Mouse (Mus musculus) MEL (cell line): ENCODE measurements around the gene Itk.

Experiments
- CHD2 ChIP-seq: IDR thresholded peaks from 2 replicates; pipeline ENCODE4 v1.6.1; 2011; ENCODE audit warnings: low read length, improper control_type of control experiment
- CTCF ChIP-seq, 3 experiments: IDR thresholded peaks in 2 of 3; conservative IDR thresholded peaks in 1 of 3; 2 replicates each; pipeline ENCODE4 v1.5.1; 2011 to 2012; ENCODE audit warnings: low read length in 3 of 3, low read depth in 2 of 3, mild to moderate bottlenecking in 2 of 3, improper control_type of control experiment in 1 of 3, inconsistent platforms in 1 of 3, mixed read lengths in 1 of 3, moderate library complexity in 1 of 3; ENCODE audit not compliant: control insufficient read depth in 1 of 3, insufficient read depth in 1 of 3, poor library complexity in 1 of 3, severe bottlenecking in 1 of 3
- JUND ChIP-seq: IDR thresholded peaks from 2 replicates; pipeline ENCODE4 v1.6.1; 2011; ENCODE audit warnings: low read depth, mild to moderate bottlenecking, improper control_type of control experiment, low read length
- MAFK ChIP-seq: IDR thresholded peaks from 2 replicates; pipeline ENCODE4 v1.6.1; 2011; ENCODE audit warnings: low read depth, mild to moderate bottlenecking, low read length, improper control_type of control experiment, borderline replicate concordance
- MEF2A ChIP-seq: IDR thresholded peaks from 2 replicates; pipeline ENCODE4 v1.6.1; 2014; ENCODE audit warnings: low read depth, mild to moderate bottlenecking, inconsistent platforms, low read length, improper control_type of control experiment; ENCODE audit not compliant: poor library complexity, insufficient replicate concordance, severe bottlenecking; ENCODE audit errors: extremely low read depth
- NELFE ChIP-seq: IDR thresholded peaks from 2 replicates; pipeline ENCODE4 v1.6.1; 2011; ENCODE audit warnings: low read depth, low read length, improper control_type of control experiment
- NRF1 ChIP-seq: IDR thresholded peaks from 2 replicates; pipeline ENCODE4 v1.6.1; 2014; ENCODE audit warnings: low read depth, mild to moderate bottlenecking, inconsistent platforms, low read length, improper control_type of control experiment, moderate library complexity; ENCODE audit not compliant: poor library complexity, insufficient read depth, severe bottlenecking
- POLR2A ChIP-seq, 2 experiments: IDR thresholded peaks; 2 replicates each; pipeline ENCODE4 v1.6.1; 2011 to 2012; ENCODE audit warnings: low read length in 2 of 2, mild to moderate bottlenecking in 2 of 2, control low read depth in 1 of 2, improper control_type of control experiment in 1 of 2, low read depth in 1 of 2, moderate library complexity in 1 of 2; ENCODE audit not compliant: control insufficient read depth in 1 of 2, insufficient read depth in 1 of 2, poor library complexity in 1 of 2
- POLR2AphosphoS2 ChIP-seq: IDR thresholded peaks from 2 replicates; pipeline ENCODE4 v1.6.1; 2011; ENCODE audit warnings: low read length, improper control_type of control experiment
- POLR2AphosphoS5 ChIP-seq: IDR thresholded peaks from 2 replicates; pipeline ENCODE4 v1.6.1; 2012; ENCODE audit warnings: low read depth, borderline replicate concordance, mild to moderate bottlenecking, inconsistent platforms, low read length, moderate library complexity, mixed read lengths
- SIN3A ChIP-seq: IDR thresholded peaks from 2 replicates; pipeline ENCODE4 v1.6.1; 2012; ENCODE audit warnings: low read length, improper control_type of control experiment, inconsistent platforms
- TAL1 ChIP-seq: IDR thresholded peaks from 2 replicates; pipeline ENCODE4 v1.6.1; 2012; ENCODE audit warnings: mild to moderate bottlenecking, inconsistent platforms, low read length, moderate library complexity, mixed read lengths
- UBTF ChIP-seq: IDR thresholded peaks from 2 replicates; pipeline ENCODE4 v1.6.1; 2012; ENCODE audit warnings: low read depth, mild to moderate bottlenecking, inconsistent platforms, low read length, improper control_type of control experiment, moderate library complexity, borderline replicate concordance; ENCODE audit not compliant: insufficient read depth
- ZKSCAN1 ChIP-seq: IDR thresholded peaks from 2 replicates; pipeline ENCODE4 v1.6.1; 2012; ENCODE audit warnings: low read depth, mild to moderate bottlenecking, inconsistent platforms, low read length, improper control_type of control experiment, moderate library complexity

- TF ChIP-seq NELFE (no peak), ZKSCAN1 (no peak), POLR2A (IDR thresholded peaks at IDR 0.05; ENCODE audit: control insufficient read depth in 1 of 2, insufficient read depth in 1 of 2, low read depth in 1 of 2, low read length in 2 of 2, poor library complexity in 1 of 2) (no peak), POLR2AphosphoS2 (no peak), CTCF (IDR thresholded peaks at IDR 0.05 in 2 of 3, conservative IDR thresholded peaks at IDR 0.05 in 1 of 3; ENCODE audit: control insufficient read depth in 1 of 3, insufficient read depth in 1 of 3, low read depth in 2 of 3, low read length in 3 of 3, poor library complexity in 1 of 3, severe bottlenecking in 1 of 3) (no peak), UBTF (no peak), POLR2AphosphoS5 (no peak), JUND (no peak), TAL1 (no peak), MEF2A (no peak), CHD2 (no peak), NRF1 (no peak), MAFK (no peak), SIN3A (no peak)
Observed at GRCm38 (mm10) chr11:46395698-46396097, 6.4 kb upstream of the Itk start.
